Mouse (Mus musculus) heart, embryonic 14.5 days (tissue): Measurements from ENCODE around the gene Fam221a. TPM values are rescaled to one million over a fixed set of nuclear protein-coding genes. Genes with fewer than 3 reads are reported as not detected.
"Not testable (repeated sequence)": the region's sequence is repeated elsewhere in the genome, so short reads cannot be mapped to it uniquely, and the experiment has no call there.

Source experiments
- ATAC-seq: fragments of 200-750 bp; cut with Nextera tagmentation; 2 replicates; pipeline ENCODE4 v1.8.0; 2017; ENCODE audit warnings: low read depth, moderate TSS enrichment; ENCODE audit not compliant: insufficient number of reproducible peaks, insufficient read depth, low FRiP score
- H3K27ac ChIP-seq, 2 experiments: fragments of 200-500 bp in 1 of 2; fragments of 300-500 bp in 1 of 2; sonication (generic) in 1 of 2; replicated peaks in 1 of 2; 2 replicates each; pipeline ENCODE4 v1.5.1; 2012 to 2014; ENCODE audit warnings: low read depth in 2 of 2, low read length in 2 of 2, control low read depth in 1 of 2, mild to moderate bottlenecking in 1 of 2, mixed read lengths in 1 of 2; ENCODE audit not compliant: control insufficient read depth in 1 of 2, insufficient read depth in 1 of 2
- H3K27me3 ChIP-seq: fragments of 300-500 bp; sonication (generic); 2 replicates; pipeline ENCODE4 v1.6.1; 2014; ENCODE audit warnings: mild to moderate bottlenecking, low read length, control low read depth; ENCODE audit not compliant: control insufficient read depth, insufficient read depth
- H3K36me3 ChIP-seq: fragments of 300-500 bp; sonication (generic); 2 replicates; pipeline ENCODE4 v1.6.1; 2014; ENCODE audit warnings: mild to moderate bottlenecking, control low read depth, low read length, mixed read lengths; ENCODE audit not compliant: control insufficient read depth, insufficient read depth
- H3K4me1 ChIP-seq, 2 experiments: fragments of 200-500 bp in 1 of 2; fragments of 300-500 bp in 1 of 2; sonication (generic) in 1 of 2; 2 replicates each; pipeline ENCODE4 v1.6.1; 2012 to 2014; ENCODE audit warnings: low read length in 2 of 2, control low read depth in 1 of 2, mixed read lengths in 1 of 2; ENCODE audit not compliant: control insufficient read depth in 2 of 2, insufficient read depth in 2 of 2
- H3K4me2 ChIP-seq: fragments of 300-500 bp; sonication (generic); 2 replicates; pipeline ENCODE4 v1.6.1; 2014; ENCODE audit warnings: mild to moderate bottlenecking, low read length
- H3K4me3 ChIP-seq, 2 experiments: fragments of 200-500 bp in 1 of 2; fragments of 300-500 bp in 1 of 2; sonication (generic) in 1 of 2; 2 replicates each; pipeline ENCODE4 v1.5.1; 2012 to 2014; ENCODE audit warnings: low read length in 2 of 2, mild to moderate bottlenecking in 2 of 2, control low read depth in 1 of 2, low read depth in 1 of 2, moderate library complexity in 1 of 2; ENCODE audit not compliant: control insufficient read depth in 1 of 2, insufficient read depth in 1 of 2
- H3K9ac ChIP-seq: fragments of 300-500 bp; sonication (generic); 2 replicates; pipeline ENCODE4 v1.6.1; 2014; ENCODE audit warnings: mild to moderate bottlenecking, low read length
- H3K9me3 ChIP-seq: fragments of 300-500 bp; sonication (generic); 2 replicates; pipeline ENCODE4 v1.6.1; 2016; ENCODE audit warnings: low read length, control low read depth; ENCODE audit not compliant: control insufficient read depth
- WGBS: fragments of 180-500 bp; shearing (Covaris S2); extraction: QIAGEN DNeasy Blood & Tissue Kit; methylation state at CpG from one replicate; pipeline ENCODE4 v1.1.7; 2014; 5-methylcytosine and 5-hydroxymethylcytosine counted together
- polyA plus RNA-seq: library from polyadenylated mRNA; unstranded; fragments of >200 nt; fragmentation: Nextera tagmentation; extraction: Ambion mirVana; gene quantifications from 2 replicates; pipeline ENCODE4 v1.2.1, GENCODE M21; 2014

Gene Fam221a
- polyA plus RNA-seq, 1 experiment from 2014 or later, result 4.0 TPM

GRCm38 (mm10) chr6:49394276-49394675, 26.7 kb downstream of the Fam221a start:
- 57% methylated on average over 1 of the region's 1 CpGs for WGBS
- Histone ChIP-seq H3K9me3 (no peaks in the 10 kb centered on the region), H3K27me3 (no peaks in the 10 kb centered on the region), H3K27ac (no peak overlapping the region), H3K4me2 (no peak overlapping the region), H3K9ac (no peak overlapping the region), H3K4me1 (no peaks in the 10 kb centered on the region), H3K4me3 (no peak overlapping the region), H3K36me3 (no peaks in the 10 kb centered on the region)
- no peak for ATAC-seq

- H3K9me3 ChIP-seq, result no peaks in the 10 kb centered on the region
- no peak within 1 kb of the TSS for H3K27ac ChIP-seq
- no peak for ATAC-seq
- no peaks in the 10 kb centered on the region for H3K4me1 ChIP-seq
- no peak within 1 kb of the TSS for H3K9ac ChIP-seq
- H3K36me3 ChIP-seq, result no peaks in the 10 kb centered on the region
- no peak within 1 kb of the TSS for H3K4me2 ChIP-seq
- H3K27me3 ChIP-seq, result no peaks in the 10 kb centered on the region
- no peak within 1 kb of the TSS for H3K4me3 ChIP-seq
- WGBS, result 79% methylated on average over 34 of the region's 34 CpGs
These were observed 27.8 kb downstream of the Fam221a start, which contains the start of gene Stk31 for GRCm38 (mm10) chr6:49395316-49395715. Gene Stk31, plus strand, starts transcription at chr6:49395604.

- Histone ChIP-seq H3K4me2 (no peak overlapping the region), H3K9ac (no peak overlapping the region), H3K27ac (no peak overlapping the region), H3K9me3 (no peaks in the 10 kb centered on the region), H3K4me1 (no peaks in the 10 kb centered on the region), H3K36me3 (no peaks in the 10 kb centered on the region), H3K4me3 (no peak overlapping the region), H3K27me3 (no peaks in the 10 kb centered on the region)
- ATAC-seq, result no peak
These were observed 29.9 kb downstream of the Fam221a start for GRCm38 (mm10) chr6:49397466-49397865.

- H3K9me3 ChIP-seq, result no peaks in the 10 kb centered on the region
- H3K4me1 ChIP-seq, result no peaks in the 10 kb centered on the region
- ATAC-seq, result no peak
- no peaks in the 10 kb centered on the region for H3K27me3 ChIP-seq
- H3K4me3 ChIP-seq, result no peak overlapping the region
- H3K27ac ChIP-seq, result no peak overlapping the region
- no peak overlapping the region for H3K9ac ChIP-seq
- H3K4me2 ChIP-seq, result no peak overlapping the region
- no peaks in the 10 kb centered on the region for H3K36me3 ChIP-seq
These were observed 30.8 kb downstream of the Fam221a start for GRCm38 (mm10) chr6:49398365-49398764.

- no peak for ATAC-seq
- H3K27me3 ChIP-seq, result no peaks in the 10 kb centered on the region
- no peaks in the 10 kb centered on the region for H3K4me1 ChIP-seq
- H3K4me2 ChIP-seq, result no peak overlapping the region
- WGBS, result 83% methylated on average over 3 of the region's 3 CpGs
- H3K36me3 ChIP-seq, result no peaks in the 10 kb centered on the region
- H3K9ac ChIP-seq, result no peak overlapping the region
- no peak overlapping the region for H3K27ac ChIP-seq
- no peaks in the 10 kb centered on the region for H3K9me3 ChIP-seq
- no peak overlapping the region for H3K4me3 ChIP-seq
These were observed 43.3 kb downstream of the Fam221a start for GRCm38 (mm10) chr6:49410830-49411229.

GRCm38 (mm10) chr6:49412967-49413366, 45.4 kb downstream of the Fam221a start:
- H3K4me3 ChIP-seq, H3K9me3 ChIP-seq, H3K27ac ChIP-seq, H3K4me2 ChIP-seq, ATAC-seq, H3K9ac ChIP-seq, H3K36me3 ChIP-seq, H3K4me1 ChIP-seq, H3K27me3 ChIP-seq: not testable (repeated sequence)
- 68% methylated on average over 2 of the region's 2 CpGs for WGBS

GRCm38 (mm10) chr6:49415971-49416370, 48.4 kb downstream of the Fam221a start:
- no peaks in the 10 kb centered on the region for H3K27me3 ChIP-seq
- H3K27ac ChIP-seq, result no peak overlapping the region
- H3K4me2 ChIP-seq, result no peak overlapping the region
- no peak overlapping the region for H3K9ac ChIP-seq
- no peak for ATAC-seq
- H3K36me3 ChIP-seq, result no peaks in the 10 kb centered on the region
- no peak overlapping the region for H3K4me3 ChIP-seq
- 66% methylated on average over 1 of the region's 1 CpGs for WGBS
- no peaks in the 10 kb centered on the region for H3K4me1 ChIP-seq
- no peaks in the 10 kb centered on the region for H3K9me3 ChIP-seq

- Histone ChIP-seq H3K9ac (no peak overlapping the region), H3K4me3 (no peak overlapping the region), H3K4me1 (no peaks in the 10 kb centered on the region), H3K27me3 (no peaks in the 10 kb centered on the region), H3K4me2 (no peak overlapping the region), H3K36me3 (no peaks in the 10 kb centered on the region), H3K9me3 (no peaks in the 10 kb centered on the region), H3K27ac (no peak overlapping the region)
- no peak for ATAC-seq
- WGBS, result 69% methylated on average over 1 of the region's 1 CpGs
These were observed 69.8 kb downstream of the Fam221a start for GRCm38 (mm10) chr6:49437306-49437705.
